Mouse (Mus musculus) forelimb bud, embryonic 11.5 days (tissue): ENCODE results near the gene Clcn5.
A peak's percentile ranks its signal among the peaks of the same experiment; 100 is the strongest.

Source experiments
- DNase-seq: peaks from one replicate; pipeline ENCODE4 v3.0.0-alpha.2; 2012; ENCODE audit warnings: low read depth, low spot score

Clcn5 gene

GRCm38 (mm10) chrX:7197833-7198232 lies 121.3 kb downstream of the Clcn5 start:
- no peak for DNase-seq

GRCm38 (mm10) chrX:7190816-7191215 lies 128.3 kb downstream of the Clcn5 start:
- no peak for DNase-seq

DNA sequence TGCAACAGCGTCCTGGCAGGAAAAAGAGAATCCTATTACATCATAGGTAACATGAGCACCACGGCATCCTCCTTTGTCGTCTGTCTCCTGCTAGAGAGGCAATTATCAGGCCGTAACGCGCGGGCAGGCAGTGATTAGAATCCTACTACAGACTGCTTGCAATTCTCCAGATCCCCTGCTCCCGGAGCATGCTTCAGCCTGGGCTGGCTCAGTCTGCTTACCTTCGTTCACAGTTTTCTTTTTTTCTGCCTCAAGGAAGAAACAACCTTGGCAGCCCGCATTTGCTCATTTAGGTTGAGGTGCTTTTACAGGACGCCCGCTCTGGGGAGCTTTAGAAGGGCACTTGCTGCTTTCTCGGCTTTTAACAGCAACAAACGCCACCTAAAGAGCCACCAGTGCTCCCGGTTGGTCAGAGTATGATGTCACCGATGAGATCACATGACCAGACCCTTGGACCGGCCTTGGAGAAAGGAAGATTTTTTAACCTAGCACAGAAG lies 130.8 kb downstream of the Clcn5 start:
- peak; percentile 56 for DNase-seq

GRCm38 (mm10) chrX:7187455-7188310 lies 131.5 kb downstream of the Clcn5 start:
- DNase-seq = peak; percentile 2

DNA sequence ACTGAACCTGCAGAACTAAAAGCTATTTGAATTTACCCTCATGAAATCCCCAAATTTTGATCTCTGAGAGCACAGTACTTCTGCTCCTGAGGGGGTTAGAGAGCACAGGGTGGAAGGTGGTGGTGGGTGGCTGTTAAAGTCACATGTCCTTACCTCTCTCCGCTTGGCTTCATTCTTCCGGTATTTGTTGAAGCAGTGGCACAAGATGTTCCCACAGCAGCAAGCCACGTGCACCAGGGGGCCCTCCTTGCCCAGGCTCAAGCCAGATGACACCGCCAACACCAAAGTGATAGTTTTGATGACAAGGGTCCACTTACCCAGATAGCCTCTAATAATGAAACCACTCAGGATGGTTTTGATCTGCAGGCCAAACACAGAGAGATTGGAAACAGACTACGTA lies 149.0 kb downstream of the Clcn5 start:
- DNase-seq = no peak

- DNase-seq = no peak
Measured at GRCm38 (mm10) chrX:7168799-7169198, 150.4 kb downstream of the Clcn5 start.

DNA sequence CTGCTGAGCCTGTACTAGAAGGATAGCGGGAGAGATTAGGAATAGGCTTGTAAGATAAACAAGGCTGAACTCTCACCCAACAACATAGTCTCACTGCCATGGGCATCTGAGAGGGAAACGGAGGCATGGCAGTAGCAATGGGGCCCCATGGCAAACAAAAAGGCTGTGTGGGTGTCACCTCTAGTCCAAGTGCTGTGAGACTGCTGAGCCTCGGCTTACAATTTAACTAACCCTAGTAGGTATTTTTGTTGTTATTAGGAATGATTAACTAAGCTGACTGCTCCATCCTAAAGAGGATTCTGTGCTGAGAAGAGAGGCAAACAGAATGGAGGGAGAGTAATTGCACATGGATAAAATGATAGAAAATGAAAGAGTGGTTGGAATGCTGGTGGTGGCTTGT lies 161.2 kb downstream of the Clcn5 start:
- DNase-seq = no peak

DNA sequence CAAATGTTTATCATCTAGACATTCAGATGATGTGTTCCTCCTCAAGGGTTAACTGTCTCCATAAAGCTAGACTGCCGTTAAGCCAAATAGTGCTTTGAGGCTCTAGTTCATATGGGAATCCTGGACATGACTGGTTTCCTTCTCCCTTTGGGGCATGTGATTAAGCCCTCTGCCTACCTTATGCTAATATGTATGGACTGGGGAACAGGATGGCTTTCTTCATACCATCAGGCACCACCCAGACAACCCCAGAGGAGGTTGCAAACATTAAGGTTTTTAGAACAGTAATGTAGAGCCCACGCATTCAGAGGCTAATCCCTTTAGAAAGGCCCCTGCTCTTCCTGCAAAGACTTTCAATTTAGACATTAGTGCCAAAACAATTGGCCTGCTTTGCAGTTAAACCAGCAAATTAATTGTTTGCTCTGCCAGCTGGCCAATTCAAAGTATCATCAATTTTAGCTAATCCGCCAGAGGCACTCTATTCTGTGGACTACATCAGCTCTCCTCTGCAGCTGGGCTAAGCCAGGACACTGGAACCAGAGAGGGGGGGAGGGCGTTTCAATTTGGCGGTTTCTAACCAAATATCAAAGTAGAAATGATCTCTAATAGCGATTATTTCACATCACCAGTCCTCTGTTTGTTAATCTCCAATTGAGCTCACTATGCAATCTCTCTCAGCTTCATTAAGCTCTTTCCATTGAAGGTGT lies 163.0 kb downstream of the Clcn5 start:
- DNase-seq = no peak

- DNase-seq = no peak
Measured at GRCm38 (mm10) chrX:7150129-7150528, 169.0 kb downstream of the Clcn5 start.

DNA sequence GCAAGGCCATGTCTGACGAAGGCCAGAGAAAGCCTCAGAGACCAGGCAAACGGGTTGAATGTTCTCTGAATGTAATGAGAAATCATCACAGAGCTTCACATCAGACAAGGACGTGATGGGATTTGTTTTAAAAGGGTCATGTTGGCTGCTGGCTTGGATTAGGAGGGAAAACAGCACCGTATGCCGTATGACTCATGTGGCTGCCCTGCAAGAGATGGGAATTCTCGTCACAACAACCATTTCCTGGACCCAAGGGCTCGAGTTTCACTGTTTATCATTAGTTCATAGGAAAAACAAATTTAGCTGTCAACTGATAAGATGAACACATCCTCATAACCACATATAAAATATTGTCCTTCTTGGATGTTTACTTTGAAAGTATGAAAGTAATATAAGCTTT lies 173.0 kb downstream of the Clcn5 start:
- DNase-seq = no peak

- DNase-seq = no peak
Measured at GRCm38 (mm10) chrX:7121618-7122280, 197.4 kb downstream of the Clcn5 start.

DNA sequence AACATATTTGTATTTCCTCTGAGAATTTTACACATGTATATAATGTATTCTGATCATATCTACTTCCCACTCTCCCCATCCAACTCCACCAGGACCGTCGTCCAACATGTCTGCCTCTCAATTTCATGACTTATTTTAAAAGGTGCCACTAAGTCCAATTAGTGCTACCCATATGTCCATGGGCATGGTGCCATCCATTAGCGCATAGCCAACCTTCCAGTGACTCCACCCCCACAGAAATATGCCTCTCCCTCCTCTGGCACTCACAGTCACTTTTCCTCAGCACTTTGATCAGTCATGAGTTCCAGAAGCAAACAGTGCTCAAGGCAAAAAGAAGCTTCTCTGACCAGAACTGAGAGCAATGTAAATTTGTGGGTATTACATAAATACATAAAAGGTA lies 204.3 kb downstream of the Clcn5 start:
- no peak for DNase-seq
